Mouse (Mus musculus): ENCODE measurements around the gene Olfr825. TPM values are rescaled to one million over a fixed set of nuclear protein-coding genes. Genes with fewer than 3 reads are reported as not detected.

Olfr825 gene
- polyA plus RNA-seq, 1 experiment from 2014 or later = not detected

Other genes starting within 250 kb of the Olfr825 start
- gene Olfr818, start 217.7 kb downstream of the Olfr825 start, polyA plus RNA-seq (2014; fragmentation: Nextera tagmentation; extraction: Ambion mirVana) = not detected in 2 replicates
- gene Olfr819, start 199.5 kb downstream of the Olfr825 start, polyA plus RNA-seq (2014; fragmentation: Nextera tagmentation; extraction: Ambion mirVana) = not detected in 2 replicates
- not detected in 2 replicates for gene Olfr247, start 190.6 kb downstream of the Olfr825 start, polyA plus RNA-seq (2014; fragmentation: Nextera tagmentation; extraction: Ambion mirVana)
- not detected in 2 replicates for gene Gm10310, start 181.7 kb downstream of the Olfr825 start, polyA plus RNA-seq (2014; fragmentation: Nextera tagmentation; extraction: Ambion mirVana)
- gene Olfr820, start 154.1 kb downstream of the Olfr825 start, polyA plus RNA-seq (2014; fragmentation: Nextera tagmentation; extraction: Ambion mirVana) = not detected in 2 replicates
- gene Olfr821, start 136.4 kb downstream of the Olfr825 start, polyA plus RNA-seq (2014; fragmentation: Nextera tagmentation; extraction: Ambion mirVana) = not detected in 2 replicates
- gene Olfr822, start 95.6 kb downstream of the Olfr825 start, polyA plus RNA-seq (2014; fragmentation: Nextera tagmentation; extraction: Ambion mirVana) = not detected in 2 replicates
- not detected in 2 replicates for gene Olfr823, start 51.4 kb downstream of the Olfr825 start, polyA plus RNA-seq (2014; fragmentation: Nextera tagmentation; extraction: Ambion mirVana)
- gene Olfr824, start 36.8 kb downstream of the Olfr825 start, polyA plus RNA-seq (2014; fragmentation: Nextera tagmentation; extraction: Ambion mirVana) = not detected in 2 replicates
- not detected in 2 replicates for gene Olfr826, start 17.4 kb upstream of the Olfr825 start, polyA plus RNA-seq (2014; fragmentation: Nextera tagmentation; extraction: Ambion mirVana)
- not detected in 2 replicates for gene Olfr827, start 47.6 kb upstream of the Olfr825 start, polyA plus RNA-seq (2014; fragmentation: Nextera tagmentation; extraction: Ambion mirVana)
- 1.2 and 2.1 TPM in 2 replicates for gene Neurod4, start 113.5 kb upstream of the Olfr825 start, polyA plus RNA-seq (2014; fragmentation: Nextera tagmentation; extraction: Ambion mirVana)
- not detected in 2 replicates for gene Tespa1, start 156.1 kb upstream of the Olfr825 start, polyA plus RNA-seq (2014; fragmentation: Nextera tagmentation; extraction: Ambion mirVana)
- gene Vmn2r84, start 227.6 kb upstream of the Olfr825 start, polyA plus RNA-seq (2014; fragmentation: Nextera tagmentation; extraction: Ambion mirVana) = 0.05 TPM in 1 of 2 replicates, not detected in the other